Mouse (Mus musculus) cerebral cortex, adult 2 months (tissue): ENCODE data around the gene Chtf18.

Source experiments
- WGBS: fragments of 180-500 bp; shearing (Covaris S2); methylation state at CpG from one replicate; pipeline ENCODE4 v1.1.7; 2018; 5-methylcytosine and 5-hydroxymethylcytosine counted together

Gene Chtf18

GRCm38 (mm10) chr17:25735246-25735645 lies 8.0 kb upstream of the Chtf18 start:
- 77% methylated on average over 5 of the region's 5 CpGs for WGBS

- 13% methylated on average over 2 of the region's 2 CpGs for WGBS
Observed at GRCm38 (mm10) chr17:25732082-25732481, 4.9 kb upstream of the Chtf18 start.

- WGBS, result 12% methylated on average over 4 of the region's 4 CpGs
Observed at GRCm38 (mm10) chr17:25728009-25728270, 721 bp upstream of the Chtf18 start.

GRCm38 (mm10) chr17:25725264-25725663 lies 2.0 kb downstream of the Chtf18 start:
- 86% methylated on average over 6 of the region's 6 CpGs for WGBS

- 76% methylated on average over 7 of the region's 7 CpGs for WGBS
Observed at GRCm38 (mm10) chr17:25723919-25724318, 3.3 kb downstream of the Chtf18 start.

- 96% methylated on average over 19 of the region's 19 CpGs for WGBS
Observed at GRCm38 (mm10) chr17:25723470-25723869, 3.7 kb downstream of the Chtf18 start.

- WGBS, result 91% methylated on average over 5 of the region's 5 CpGs
Observed at GRCm38 (mm10) chr17:25721476-25721875, 5.7 kb downstream of the Chtf18 start.

- WGBS, result 11% methylated on average over 6 of the region's 6 CpGs
Observed at GRCm38 (mm10) chr17:25717691-25718090, 9.5 kb downstream of the Chtf18 start.

GRCm38 (mm10) chr17:25716711-25717637 lies 10.2 kb downstream of the Chtf18 start, which contains the start of gene Gng13:
Gene Gng13, plus strand, starts transcription at chr17:25717171.
- 3% methylated on average over 45 of the region's 45 CpGs for WGBS

GRCm38 (mm10) chr17:25716130-25716529 lies 11.1 kb downstream of the Chtf18 start:
- 28% methylated on average over 6 of the region's 6 CpGs for WGBS

- 74% methylated on average over 3 of the region's 3 CpGs for WGBS
Observed at GRCm38 (mm10) chr17:25715627-25716026, 11.6 kb downstream of the Chtf18 start.

- 90% methylated on average over 4 of the region's 4 CpGs for WGBS
Observed at GRCm38 (mm10) chr17:25711136-25711535, 16.1 kb downstream of the Chtf18 start.

- WGBS, result 96% methylated on average over 2 of the region's 2 CpGs
Observed at GRCm38 (mm10) chr17:25709994-25710393, 17.2 kb downstream of the Chtf18 start.

GRCm38 (mm10) chr17:25700863-25701496 lies 26.2 kb downstream of the Chtf18 start:
- WGBS, result 65% methylated on average over 9 of the region's 9 CpGs

GRCm38 (mm10) chr17:25698446-25698845 lies 28.8 kb downstream of the Chtf18 start:
- WGBS, result 9% methylated on average over 7 of the region's 7 CpGs

GRCm38 (mm10) chr17:25696263-25696662 lies 31.0 kb downstream of the Chtf18 start:
- 56% methylated on average over 1 of the region's 1 CpGs for WGBS

GRCm38 (mm10) chr17:25688922-25689321 lies 38.3 kb downstream of the Chtf18 start:
- 67% methylated on average over 4 of the region's 4 CpGs for WGBS

GRCm38 (mm10) chr17:25686323-25686722 lies 40.9 kb downstream of the Chtf18 start:
- 56% methylated on average over 7 of the region's 7 CpGs for WGBS

- 51% methylated on average over 4 of the region's 4 CpGs for WGBS
Observed at GRCm38 (mm10) chr17:25681636-25682035, 45.6 kb downstream of the Chtf18 start.

- WGBS, result 36% methylated on average over 5 of the region's 5 CpGs
Observed at GRCm38 (mm10) chr17:25679818-25680217, 47.4 kb downstream of the Chtf18 start.

- 69% methylated on average over 6 of the region's 6 CpGs for WGBS
Observed at GRCm38 (mm10) chr17:25677969-25678368, 49.2 kb downstream of the Chtf18 start.
